Comparison of ENCODE assay signal across 8 mouse cellular contexts in the genomic region with DNA sequence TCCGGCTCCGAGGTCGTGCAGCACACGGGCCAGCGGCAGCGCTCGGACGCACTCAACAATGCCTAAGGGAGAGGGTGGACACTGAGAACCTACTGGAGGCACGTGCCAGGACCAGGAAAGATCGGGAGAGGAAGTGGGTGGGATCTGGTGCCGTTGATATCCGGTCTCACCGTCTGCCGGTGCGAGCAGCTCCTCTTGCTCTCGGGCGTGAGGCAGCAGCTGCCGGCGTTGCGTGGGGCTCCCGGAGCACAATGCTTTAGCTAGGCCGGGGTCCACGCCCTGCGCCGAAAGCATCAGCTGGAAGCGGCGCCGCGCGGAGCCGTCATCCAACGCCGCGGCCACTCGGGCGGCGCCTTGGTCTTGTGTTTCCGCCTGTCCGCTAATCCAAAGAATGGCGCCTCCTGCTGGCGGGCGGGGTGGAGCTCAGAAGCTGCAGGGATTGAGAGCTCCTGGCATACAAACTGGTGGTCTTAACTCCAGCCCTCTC. TPM values are rescaled to one million over a fixed set of nuclear protein-coding genes. Genes with fewer than 3 reads are reported as not detected.
DNase-seq lines count a peak whose midpoint lies in the region; ATAC-seq and TF ChIP-seq lines count a peak whose summit lies in the region.

Gene Sco2 (minus strand): TSS at position 85 of the 487 bp plus-strand sequence.

- H3K4me3 ChIP-seq in forebrain, embryonic 10.5 days: peak within 1 kb of the TSS; percentile 74
- H3K4me3 ChIP-seq in heart, embryonic 15.5 days: peak within 1 kb of the TSS; percentile 92
- H3K4me3 ChIP-seq in liver, embryonic 14.5 days (ENCODE audit: insufficient read depth in 1 of 2, low read depth in 2 of 2, low read length in 2 of 2): peak within 1 kb of the TSS; percentile 69 to 82
- peak within 1 kb of the TSS; percentile 63 for H3K4me3 ChIP-seq in neural tube, embryonic 11.5 days (ENCODE audit: low read depth, low read length)
- peak within 1 kb of the TSS; percentile 58 for H3K4me3 ChIP-seq in stomach, postnatal 0 days (ENCODE audit: low read depth, low read length)

- no peak for TF ChIP-seq EP300 in liver, embryonic 14.5 days (IDR thresholded peaks at IDR 0.05; ENCODE audit: low read depth)
- TF ChIP-seq EP300 in stomach, postnatal 0 days (optimal IDR thresholded peaks at IDR 0.05): no peak

- H3K4me1 ChIP-seq in forebrain, embryonic 10.5 days: peaks cover 53% of the 10 kb centered on the region
- H3K4me1 ChIP-seq in heart, embryonic 15.5 days (replicated peaks): peaks cover 34% of the 10 kb centered on the region
- peaks cover 0 to 4% of the 10 kb centered on the region in 2 experiments; a peak in 1 of 4 replicates for H3K4me1 ChIP-seq in liver, embryonic 14.5 days (replicated peaks; ENCODE audit: control insufficient read depth in 2 of 2, insufficient read depth in 2 of 2, low read length in 1 of 2)
- peaks cover 10% of the 10 kb centered on the region; the same call in 1 of the 2 replicates for H3K4me1 ChIP-seq in neural tube, embryonic 11.5 days (ENCODE audit: control insufficient read depth, insufficient read depth, low read length)
- peaks cover 2% of the 10 kb centered on the region; the same call in 1 of the 2 replicates for H3K4me1 ChIP-seq in stomach, postnatal 0 days (replicated peaks; ENCODE audit: control insufficient read depth, insufficient read depth)

- peak; percentile 92 for TF ChIP-seq CTCF in liver, embryonic 14.5 days (IDR thresholded peaks at IDR 0.05; ENCODE audit: low read depth)
- peak; percentile 86 for TF ChIP-seq CTCF in stomach, postnatal 0 days (IDR thresholded peaks at IDR 0.05; ENCODE audit: low read depth)

- H3K9me3 ChIP-seq in forebrain, embryonic 10.5 days: no peaks in the 10 kb centered on the region
- H3K9me3 ChIP-seq in heart, embryonic 15.5 days (replicated peaks): no peaks in the 10 kb centered on the region
- no peaks in the 10 kb centered on the region for H3K9me3 ChIP-seq in liver, embryonic 14.5 days (ENCODE audit: control insufficient read depth, low read length)
- H3K9me3 ChIP-seq in neural tube, embryonic 11.5 days (ENCODE audit: control insufficient read depth, low read length): no peaks in the 10 kb centered on the region
- H3K9me3 ChIP-seq in stomach, postnatal 0 days (ENCODE audit: control insufficient read depth, low read length): no peaks in the 10 kb centered on the region

- peak within 1 kb of the TSS; percentile 95 for H3K27ac ChIP-seq in forebrain, embryonic 10.5 days
- H3K27ac ChIP-seq in heart, embryonic 15.5 days: peak within 1 kb of the TSS; percentile 98
- peak within 1 kb of the TSS; percentile 35 for H3K27ac ChIP-seq in liver, embryonic 14.5 days
- H3K27ac ChIP-seq in neural tube, embryonic 11.5 days (ENCODE audit: low read depth, low read length): peak within 1 kb of the TSS; percentile 89
- peak within 1 kb of the TSS; percentile 87 for H3K27ac ChIP-seq in stomach, postnatal 0 days (replicated peaks)

- H3K4me2 ChIP-seq in heart, embryonic 15.5 days: peak within 1 kb of the TSS; percentile 95
- peak within 1 kb of the TSS; percentile 75 for H3K4me2 ChIP-seq in liver, embryonic 14.5 days (ENCODE audit: low read depth)
- H3K4me2 ChIP-seq in neural tube, embryonic 11.5 days (ENCODE audit: low read depth): peak within 1 kb of the TSS; percentile 71
- peak within 1 kb of the TSS; percentile 90 for H3K4me2 ChIP-seq in stomach, postnatal 0 days (replicated peaks; ENCODE audit: low read depth)

- H3K36me3 ChIP-seq in forebrain, embryonic 10.5 days (replicated peaks): peaks cover 44% of the 10 kb centered on the region
- peaks cover 37% of the 10 kb centered on the region for H3K36me3 ChIP-seq in heart, embryonic 15.5 days
- peaks cover 38% of the 10 kb centered on the region for H3K36me3 ChIP-seq in liver, embryonic 14.5 days (replicated peaks; ENCODE audit: control insufficient read depth, insufficient read depth, low read depth)
- H3K36me3 ChIP-seq in neural tube, embryonic 11.5 days (ENCODE audit: control insufficient read depth, insufficient read depth, low read length): peaks cover 26% of the 10 kb centered on the region
- H3K36me3 ChIP-seq in stomach, postnatal 0 days (ENCODE audit: control insufficient read depth, insufficient read depth, low read length): peaks cover 20% of the 10 kb centered on the region

- H3K27me3 ChIP-seq in forebrain, embryonic 10.5 days (ENCODE audit: poor library complexity, severe bottlenecking): peaks cover 44% of the 10 kb centered on the region
- H3K27me3 ChIP-seq in heart, embryonic 15.5 days: peaks cover 30% of the 10 kb centered on the region
- H3K27me3 ChIP-seq in liver, embryonic 14.5 days (ENCODE audit: control insufficient read depth, insufficient read depth, low read length): peaks cover 23% of the 10 kb centered on the region
- peaks cover 27% of the 10 kb centered on the region for H3K27me3 ChIP-seq in neural tube, embryonic 11.5 days (ENCODE audit: control insufficient read depth, insufficient read depth, low read length)
- peaks cover 5% of the 10 kb centered on the region for H3K27me3 ChIP-seq in stomach, postnatal 0 days (ENCODE audit: control insufficient read depth, insufficient read depth, low read length)

- peak within 1 kb of the TSS; percentile 86 for H3K9ac ChIP-seq in heart, embryonic 15.5 days
- H3K9ac ChIP-seq in liver, embryonic 14.5 days (replicated peaks): peak within 1 kb of the TSS; percentile 85
- peak within 1 kb of the TSS; percentile 84 for H3K9ac ChIP-seq in neural tube, embryonic 11.5 days (ENCODE audit: low read length)
- H3K9ac ChIP-seq in stomach, postnatal 0 days (ENCODE audit: low read length): peak within 1 kb of the TSS; percentile 66

- under 1% methylated on average over 42 of the region's 42 CpGs for WGBS in forebrain, embryonic 10.5 days
- 0% methylated on average over 42 of the region's 42 CpGs for WGBS in heart, embryonic 15.5 days
- 1% methylated on average over 42 of the region's 42 CpGs for WGBS in liver, embryonic 14.5 days (ENCODE audit: insufficient replicate concordance)
- WGBS in neural tube, embryonic 11.5 days: under 1% methylated on average over 42 of the region's 42 CpGs
- WGBS in stomach, postnatal 0 days: under 1% methylated on average over 42 of the region's 42 CpGs

- peak; percentile 65 for ATAC-seq in CD4-positive, CD25-positive, alpha-beta regulatory T cell, adult 4 months
- peak; percentile 79 for ATAC-seq in heart, embryonic 15.5 days (replicated peaks; ENCODE audit: insufficient number of reproducible peaks, insufficient read depth, low FRiP score, low read depth)
- ATAC-seq in liver, embryonic 14.5 days (ENCODE audit: insufficient read depth): peak; percentile 73
- peak; percentile 82 for ATAC-seq in neural tube, embryonic 11.5 days (ENCODE audit: insufficient read depth, low FRiP score, low TSS enrichment)
- ATAC-seq in stomach, postnatal 0 days (ENCODE audit: low FRiP score, low TSS enrichment): peak; percentile 79

- peak; percentile 76 for DNase-seq in c-Kit-negative CD71-positive TER-119-positive erythroid progenitor cells, embryonic 14.5 days (ENCODE audit: low read depth, low spot score)
- peak; percentile 97 for DNase-seq in forebrain, embryonic 10.5 days (ENCODE audit: extremely low spot score, low spot score)
- DNase-seq in kidney, postnatal 25 days: peak; percentile 93 to 97
- peak; percentile 72 to 81 (median 74) for DNase-seq in liver, embryonic 14.5 days (ENCODE audit: low read depth in 3 of 3, low spot score in 3 of 3)
- DNase-seq in neural tube, embryonic 11.5 days (ENCODE audit: low spot score): peak; percentile 95
- DNase-seq in stomach, postnatal 0 days (ENCODE audit: low spot score): peak; percentile 95

RNA-seq across cellular contexts. Expression of gene Sco2, which starts in this region (rescaled TPM):
- 1 to 10 TPM; 1.6 to 3.0 TPM for polyA plus RNA-seq in CD4-positive, CD25-positive, alpha-beta regulatory T cell, adult 4 months (2017; shearing (Covaris generic))
- polyA plus RNA-seq in forebrain, embryonic 10.5 days (2016; fragmentation: Nextera tagmentation; extraction: Ambion mirVana): 6.6 and 7.2 TPM in 2 replicates
- 7.0 and 8.2 TPM in 2 replicates for polyA plus RNA-seq in heart, embryonic 15.5 days (2015; fragmentation: Nextera tagmentation; extraction: Ambion mirVana)
- 9.8 and 10.7 TPM in 2 replicates for polyA plus RNA-seq in liver, embryonic 14.5 days (2012; rRNA removed)
- 2.8 and 4.4 TPM in 2 replicates for polyA plus RNA-seq in liver, embryonic 14.5 days (2014; fragmentation: Nextera tagmentation; extraction: Ambion mirVana)
- 6.0 and 8.8 TPM in 2 replicates for polyA plus RNA-seq in neural tube, embryonic 11.5 days (2014; fragmentation: Nextera tagmentation; extraction: Ambion mirVana)
- polyA plus RNA-seq in stomach, postnatal 0 days (2015; fragmentation: Nextera tagmentation; extraction: Ambion mirVana): 6.3 and 7.4 TPM in 2 replicates

Comparison
In these comparisons a context has a peak if more than half of its experiments do, and no peak if none do; other contexts are left out.
1. Peak in every context shown above with its lines: DNase-seq, ATAC-seq, H3K4me3 ChIP-seq and H3K27ac ChIP-seq.
2. H3K27ac ChIP-seq: peak in every context shown above with its lines; median percentile 98 in heart, embryonic 15.5 days; 95 in forebrain, embryonic 10.5 days; 89 in neural tube, embryonic 11.5 days; 87 in stomach, postnatal 0 days; 35 in liver, embryonic 14.5 days.